Mouse (Mus musculus) MEL (cell line): Measurements from ENCODE around the gene Adamtsl5. TPM values are rescaled to one million over a fixed set of nuclear protein-coding genes. Genes with fewer than 3 reads are reported as not detected.

Source experiments
- DNase-seq: peaks from one replicate; pipeline ENCODE4 v3.0.0; 2011; ENCODE audit warnings: low read depth, low spot score
- H3K27ac ChIP-seq: 2 replicates; pipeline ENCODE4 v1.5.1; 2012; ENCODE audit warnings: low read depth, mild to moderate bottlenecking, control low read depth, low read length, moderate library complexity; ENCODE audit not compliant: control insufficient read depth
- H3K27me3 ChIP-seq, 2 experiments: fragments of 150-350 bp in 1 of 2; sonication (generic) in 1 of 2; 2 replicates each; pipeline ENCODE4 v1.6.1; 2012; ENCODE audit warnings: low read length in 2 of 2, mild to moderate bottlenecking in 2 of 2, improper control_type of control experiment in 1 of 2, moderate library complexity in 1 of 2; ENCODE audit not compliant: insufficient read depth in 2 of 2, control insufficient read depth in 1 of 2
- H3K36me3 ChIP-seq, 2 experiments: 2 replicates each; pipeline ENCODE4 v1.6.1; 2012 to 2014; ENCODE audit warnings: low read length in 2 of 2, improper control_type of control experiment in 1 of 2, inconsistent platforms in 1 of 2, mild to moderate bottlenecking in 1 of 2; ENCODE audit not compliant: insufficient read depth in 2 of 2, control insufficient read depth in 1 of 2
- H3K4me1 ChIP-seq, 2 experiments: fragments of 150-350 bp in 1 of 2; sonication (generic) in 1 of 2; 2 replicates each; pipeline ENCODE4 v1.6.1; 2012; ENCODE audit warnings: low read length in 2 of 2, improper control_type of control experiment in 1 of 2, mild to moderate bottlenecking in 1 of 2; ENCODE audit not compliant: insufficient read depth in 2 of 2, control insufficient read depth in 1 of 2
- H3K4me3 ChIP-seq, 2 experiments: fragments of 150-350 bp in 1 of 2; sonication (generic) in 1 of 2; 2 replicates each; pipeline ENCODE4 v1.5.1; 2012; ENCODE audit warnings: low read depth in 2 of 2, low read length in 2 of 2, mild to moderate bottlenecking in 2 of 2, moderate library complexity in 2 of 2, control low read depth in 1 of 2, improper control_type of control experiment in 1 of 2; ENCODE audit not compliant: control insufficient read depth in 1 of 2, insufficient read depth in 1 of 2
- H3K79me2 ChIP-seq: 2 replicates; pipeline ENCODE4 v1.6.1; 2012; ENCODE audit warnings: mild to moderate bottlenecking, low read length, moderate library complexity; ENCODE audit not compliant: control insufficient read depth, poor library complexity, insufficient read depth
- H3K9ac ChIP-seq: 2 replicates; pipeline ENCODE4 v1.6.1; 2012; ENCODE audit warnings: low read depth, mild to moderate bottlenecking, control low read depth, low read length, moderate library complexity; ENCODE audit not compliant: control insufficient read depth, poor library complexity, severe bottlenecking
- H3K9me3 ChIP-seq: fragments of 150-350 bp; sonication (generic); replicated peaks from 2 replicates; pipeline ENCODE4 v1.6.1; 2012; ENCODE audit warnings: mild to moderate bottlenecking, low read length, improper control_type of control experiment, moderate library complexity; ENCODE audit not compliant: insufficient read depth
- BHLHE40 ChIP-seq: IDR thresholded peaks from 2 replicates; pipeline ENCODE4 v1.6.1; 2012; ENCODE audit warnings: low read depth, mild to moderate bottlenecking, inconsistent platforms, low read length, improper control_type of control experiment, borderline replicate concordance
- CHD1 ChIP-seq: IDR thresholded peaks from 2 replicates; pipeline ENCODE4 v1.6.1; 2012; ENCODE audit warnings: low read depth, mild to moderate bottlenecking, inconsistent platforms, low read length, improper control_type of control experiment
- CTCF ChIP-seq, 3 experiments: IDR thresholded peaks in 2 of 3; conservative IDR thresholded peaks in 1 of 3; 2 replicates each; pipeline ENCODE4 v1.5.1; 2011 to 2012; ENCODE audit warnings: low read length in 3 of 3, low read depth in 2 of 3, mild to moderate bottlenecking in 2 of 3, improper control_type of control experiment in 1 of 3, inconsistent platforms in 1 of 3, mixed read lengths in 1 of 3, moderate library complexity in 1 of 3; ENCODE audit not compliant: control insufficient read depth in 1 of 3, insufficient read depth in 1 of 3, poor library complexity in 1 of 3, severe bottlenecking in 1 of 3
- E2F4 ChIP-seq: IDR thresholded peaks from 2 replicates; pipeline ENCODE4 v1.6.1; 2011; ENCODE audit warnings: low read depth, low read length, improper control_type of control experiment, borderline replicate concordance
- ELF1 ChIP-seq: IDR thresholded peaks from 2 replicates; pipeline ENCODE4 v1.6.1; 2014; ENCODE audit warnings: low read depth, mild to moderate bottlenecking, inconsistent platforms, low read length, improper control_type of control experiment, moderate library complexity
- GABPA ChIP-seq: IDR thresholded peaks from 2 replicates; pipeline ENCODE4 v1.6.1; 2012; ENCODE audit warnings: low read depth, mild to moderate bottlenecking, inconsistent platforms, low read length, improper control_type of control experiment, moderate library complexity
- GATA1 ChIP-seq: IDR thresholded peaks from 2 replicates; pipeline ENCODE4 v1.6.1; 2011; ENCODE audit warnings: low read depth, low read length, improper control_type of control experiment
- KAT2A ChIP-seq: conservative IDR thresholded peaks from 2 replicates; pipeline ENCODE4 v1.6.1; 2012; ENCODE audit warnings: low read depth, low read length, improper control_type of control experiment, inconsistent platforms
- MAX ChIP-seq: IDR thresholded peaks from 2 replicates; pipeline ENCODE4 v1.6.1; 2011; ENCODE audit warnings: low read length, improper control_type of control experiment
- MEF2A ChIP-seq: IDR thresholded peaks from 2 replicates; pipeline ENCODE4 v1.6.1; 2014; ENCODE audit warnings: low read depth, mild to moderate bottlenecking, inconsistent platforms, low read length, improper control_type of control experiment; ENCODE audit not compliant: poor library complexity, insufficient replicate concordance, severe bottlenecking; ENCODE audit errors: extremely low read depth
- MYB ChIP-seq: IDR thresholded peaks from 2 replicates; pipeline ENCODE4 v1.6.1; 2011; ENCODE audit warnings: mild to moderate bottlenecking, low read depth, low read length, improper control_type of control experiment
- NRF1 ChIP-seq: IDR thresholded peaks from 2 replicates; pipeline ENCODE4 v1.6.1; 2014; ENCODE audit warnings: low read depth, mild to moderate bottlenecking, inconsistent platforms, low read length, improper control_type of control experiment, moderate library complexity; ENCODE audit not compliant: poor library complexity, insufficient read depth, severe bottlenecking
- POLR2A ChIP-seq, 2 experiments: IDR thresholded peaks; 2 replicates each; pipeline ENCODE4 v1.6.1; 2011 to 2012; ENCODE audit warnings: low read length in 2 of 2, mild to moderate bottlenecking in 2 of 2, control low read depth in 1 of 2, improper control_type of control experiment in 1 of 2, low read depth in 1 of 2, moderate library complexity in 1 of 2; ENCODE audit not compliant: control insufficient read depth in 1 of 2, insufficient read depth in 1 of 2, poor library complexity in 1 of 2
- POLR2AphosphoS2 ChIP-seq: IDR thresholded peaks from 2 replicates; pipeline ENCODE4 v1.6.1; 2011; ENCODE audit warnings: low read length, improper control_type of control experiment
- POLR2AphosphoS5 ChIP-seq: IDR thresholded peaks from 2 replicates; pipeline ENCODE4 v1.6.1; 2012; ENCODE audit warnings: low read depth, borderline replicate concordance, mild to moderate bottlenecking, inconsistent platforms, low read length, moderate library complexity, mixed read lengths
- RAD21 ChIP-seq: IDR thresholded peaks from 2 replicates; pipeline ENCODE4 v1.6.1; 2011; ENCODE audit warnings: mild to moderate bottlenecking, low read depth, low read length, improper control_type of control experiment
- TCF12 ChIP-seq: IDR thresholded peaks from 2 replicates; pipeline ENCODE4 v1.6.1; 2014; ENCODE audit warnings: low read depth, mild to moderate bottlenecking, inconsistent platforms, low read length, improper control_type of control experiment, moderate library complexity
- ZC3H11A ChIP-seq: IDR thresholded peaks from 2 replicates; pipeline ENCODE4 v1.6.1; 2012; ENCODE audit warnings: low read depth, mild to moderate bottlenecking, inconsistent platforms, low read length, improper control_type of control experiment
- ZKSCAN1 ChIP-seq: IDR thresholded peaks from 2 replicates; pipeline ENCODE4 v1.6.1; 2012; ENCODE audit warnings: low read depth, mild to moderate bottlenecking, inconsistent platforms, low read length, improper control_type of control experiment, moderate library complexity
- polyA plus RNA-seq, 2 experiments: library from polyadenylated mRNA; stranded (reverse) in 1 of 2; unstranded in 1 of 2; fragments of >175 nt in 1 of 2; fragments of >200 nt in 1 of 2; gene quantifications; 2 replicates each; pipeline versions ENCODE4 v1.2.1 to v1.2.4; 2012; ENCODE audit warnings: low replicate concordance in 2 of 2, low read depth in 1 of 2; ENCODE audit not compliant: insufficient read length in 2 of 2, insufficient read depth in 1 of 2, missing spikeins in 1 of 2
- total RNA-seq: library from RNA; depleted of rRNA; stranded (reverse); fragments of 300-350 nt; gene quantifications from 2 replicates; pipeline ENCODE4 v1.2.3, GENCODE M21; 2012

Gene Adamtsl5
- total and polyA plus RNA-seq, 3 experiments, result 3.9 to 16.5 TPM; not detected in 1

GRCm38 (mm10) chr10:80365736-80366135, 17.5 kb upstream of the Adamtsl5 start:
- Histone ChIP-seq H3K27me3 (peaks cover 2% of the 10 kb centered on the region in 2 experiments; a peak in 1 of 4 replicates), H3K4me1 (no peaks in the 10 kb centered on the region)
- no peak for DNase-seq

GRCm38 (mm10) chr10:80363734-80364133, 15.5 kb upstream of the Adamtsl5 start:
- DNase-seq, result no peak
- TF ChIP-seq ELF1 (no peak), NRF1 (no peak), E2F4 (no peak)
- H3K9me3 ChIP-seq, result no peaks in the 10 kb centered on the region
- H3K4me1 ChIP-seq, result no peaks in the 10 kb centered on the region
- no peak overlapping the region for H3K4me3 ChIP-seq
- peaks cover 2% of the 10 kb centered on the region in 2 experiments; a peak in 1 of 4 replicates for H3K27me3 ChIP-seq
- no peak overlapping the region for H3K27ac ChIP-seq
- H3K79me2 ChIP-seq, result no peaks in the 10 kb centered on the region
- H3K9ac ChIP-seq, result no peak overlapping the region
- no peaks in the 10 kb centered on the region for H3K36me3 ChIP-seq

More at GRCm38 (mm10) chr10:80365736-80366135, 17.5 kb upstream of the Adamtsl5 start:
- H3K4me3 ChIP-seq, result no peak overlapping the region
- H3K27ac ChIP-seq, result no peak overlapping the region
- H3K9me3 ChIP-seq, result no peaks in the 10 kb centered on the region
- H3K36me3 ChIP-seq, result no peaks in the 10 kb centered on the region
- H3K79me2 ChIP-seq, result no peaks in the 10 kb centered on the region
- TF ChIP-seq KAT2A (no peak), ZKSCAN1 (no peak), TCF12 (no peak), POLR2AphosphoS5 (no peak), GABPA (no peak), BHLHE40 (no peak), CHD1 (no peak), POLR2AphosphoS2 (no peak), MEF2A (no peak), GATA1 (no peak), RAD21 (no peak), MAX (no peak), ZC3H11A (no peak), MYB (no peak), CTCF (IDR thresholded peaks at IDR 0.05 in 2 of 3, conservative IDR thresholded peaks at IDR 0.05 in 1 of 3; ENCODE audit: control insufficient read depth in 1 of 3, insufficient read depth in 1 of 3, low read depth in 2 of 3, low read length in 3 of 3, poor library complexity in 1 of 3, severe bottlenecking in 1 of 3) (no peak), POLR2A (IDR thresholded peaks at IDR 0.05; ENCODE audit: control insufficient read depth in 1 of 2, insufficient read depth in 1 of 2, low read depth in 1 of 2, low read length in 2 of 2, poor library complexity in 1 of 2) (no peak)
- no peak overlapping the region for H3K9ac ChIP-seq
